Mouse (Mus musculus) thymus, postnatal 10 days (tissue): ENCODE measurements around the gene Rbm20.
A peak's percentile ranks its signal among the peaks of the same experiment; 100 is the strongest.
"Not testable (repeated sequence)": the region's sequence is repeated elsewhere in the genome, so short reads cannot be mapped to it uniquely, and the experiment has no call there.

ENCODE experiments used
- DNase-seq, 2 experiments: peaks; one replicate each; pipeline ENCODE4 v3.0.0; 2021; ENCODE audit warnings: low spot score in 2 of 2

Rbm20 gene

GRCm38 (mm10) chr19:53902739-53903487 is 225.8 kb downstream of the Rbm20 start:
- peak; percentile 95 to 97 for DNase-seq

DNA sequence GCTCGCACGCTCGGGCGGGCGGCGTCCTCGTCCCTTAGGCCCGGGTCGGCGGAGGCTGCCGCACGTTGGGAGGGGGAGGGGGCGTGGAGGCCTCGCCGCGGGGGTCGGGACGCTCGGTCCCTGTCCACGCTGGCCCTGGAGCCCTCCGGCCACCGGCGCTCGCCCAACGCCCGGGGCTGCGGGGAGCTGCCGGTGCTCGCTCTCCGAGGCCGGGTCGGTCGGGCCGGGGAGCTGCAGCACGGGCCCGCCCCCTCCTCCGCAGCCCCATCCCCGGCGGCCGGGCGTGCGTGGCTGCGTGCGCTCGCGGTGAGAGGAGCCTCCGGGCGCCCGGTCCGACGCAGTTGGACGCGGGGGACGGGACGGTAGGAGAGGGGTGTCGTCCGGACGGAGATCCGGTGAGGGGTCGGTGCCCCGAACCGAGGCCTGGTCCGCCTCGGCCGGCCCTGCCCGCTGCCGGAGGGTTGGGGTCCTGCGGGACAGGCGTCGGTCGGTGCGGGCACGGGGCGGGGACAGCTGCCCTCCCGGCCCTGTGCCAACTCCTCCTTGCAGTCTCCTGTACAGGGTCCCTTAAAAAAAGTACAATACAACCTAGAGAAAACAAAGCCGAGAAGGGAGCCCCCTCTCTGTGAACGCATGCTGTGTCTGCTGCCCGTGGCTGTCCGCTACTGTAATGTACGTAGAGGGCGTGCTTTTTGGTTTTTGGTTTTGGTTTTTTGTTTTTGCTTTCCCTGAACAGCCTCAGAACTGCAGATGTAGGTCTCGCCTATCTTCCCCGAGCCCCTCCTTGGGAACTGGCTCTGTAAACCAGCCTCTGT is 226.6 kb downstream of the Rbm20 start:
- DNase-seq: peak; percentile 68 to 72

GRCm38 (mm10) chr19:53904833-53905480 is 227.9 kb downstream of the Rbm20 start:
- no peak for DNase-seq

DNA sequence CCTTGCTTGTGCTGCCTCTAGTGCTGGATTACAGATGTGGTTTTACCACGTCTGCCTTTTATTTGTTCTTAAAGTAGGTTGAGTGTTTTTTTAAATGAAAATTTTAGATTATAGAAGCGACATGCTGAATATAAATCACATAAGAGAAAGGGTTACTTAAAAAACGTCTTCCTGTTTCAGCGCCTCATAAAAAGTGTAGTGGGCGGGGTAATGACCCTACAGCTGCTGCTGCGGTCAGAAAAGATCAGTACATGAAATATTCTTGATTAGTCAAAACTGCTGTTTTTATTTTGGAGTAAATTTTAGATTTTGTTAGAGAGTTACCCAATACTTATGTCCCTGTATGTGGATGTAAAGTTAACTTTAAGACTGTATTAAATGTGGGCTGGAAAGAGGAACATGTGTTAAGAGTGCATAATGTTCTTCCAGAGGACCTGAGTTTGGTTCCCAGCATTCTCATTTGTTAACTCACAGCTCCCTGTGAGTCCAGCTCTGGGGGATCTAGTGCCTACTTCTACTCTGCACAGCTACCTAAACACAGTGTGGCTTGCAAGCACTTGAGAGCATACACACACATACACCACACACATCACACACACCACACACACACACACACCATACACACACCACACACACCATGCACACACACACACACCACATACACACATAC is 229.1 kb downstream of the Rbm20 start:
- DNase-seq: no peak

DNA sequence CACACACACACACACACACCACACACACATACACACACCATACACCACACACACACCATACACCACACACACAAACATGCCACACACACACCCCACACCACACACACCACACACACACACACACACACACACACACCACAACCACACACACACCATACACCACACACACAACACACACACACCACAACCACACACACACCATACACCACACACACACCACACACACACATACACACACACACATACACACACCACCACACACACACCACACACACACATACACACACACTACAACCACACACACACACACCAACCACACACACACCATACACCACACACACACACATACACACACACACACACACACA is 229.6 kb downstream of the Rbm20 start:
- DNase-seq: not testable (repeated sequence)

DNA sequence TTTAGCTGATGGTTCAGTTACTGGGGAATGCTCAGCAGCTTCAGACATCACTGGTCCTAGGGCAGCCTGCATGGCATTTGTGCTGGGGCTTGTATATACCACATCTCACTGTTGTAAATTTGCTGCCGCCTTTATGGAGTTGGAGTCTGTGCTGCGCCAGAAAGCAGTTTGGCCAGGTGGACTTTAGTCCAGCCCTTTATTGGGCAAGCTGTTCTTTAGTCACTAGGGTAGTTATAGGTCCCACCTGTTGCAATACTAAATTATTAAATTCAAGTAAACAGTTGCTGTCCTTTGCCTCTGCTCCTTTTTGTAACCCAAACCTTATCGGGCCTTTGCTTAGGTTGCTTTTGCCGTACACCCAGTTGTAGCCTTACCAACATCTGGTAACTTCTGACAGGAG is 237.8 kb downstream of the Rbm20 start:
- DNase-seq: no peak
